Mouse (Mus musculus) kidney, postnatal 0 days (tissue): Measurements from ENCODE around the gene Pmepa1. TPM values are rescaled to one million over a fixed set of nuclear protein-coding genes. Genes with fewer than 3 reads are reported as not detected.

Experiments used
- ATAC-seq: fragments of 200-750 bp; cut with Nextera tagmentation; replicated peaks from 2 replicates; pipeline ENCODE4 v1.8.0; 2017; ENCODE audit warnings: low read depth, moderate number of reproducible peaks, moderate TSS enrichment, moderate library complexity; ENCODE audit not compliant: low FRiP score
- DNase-seq: peaks from one replicate; pipeline ENCODE4 v3.0.0-alpha.2; 2016; ENCODE audit warnings: low spot score
- H3K27ac ChIP-seq: fragments of 300-500 bp; sonication (generic); 2 replicates; pipeline ENCODE4 v1.5.1; 2014; ENCODE audit warnings: mild to moderate bottlenecking
- H3K27me3 ChIP-seq: fragments of 300-500 bp; sonication (generic); 2 replicates; pipeline ENCODE4 v1.6.1; 2014; ENCODE audit warnings: low read length, mixed read lengths; ENCODE audit not compliant: insufficient read depth
- H3K36me3 ChIP-seq: fragments of 300-500 bp; sonication (generic); 2 replicates; pipeline ENCODE4 v1.6.1; 2014; ENCODE audit warnings: low read length, mixed read lengths; ENCODE audit not compliant: insufficient read depth
- H3K4me1 ChIP-seq: fragments of 300-500 bp; sonication (generic); replicated peaks from 2 replicates; pipeline ENCODE4 v1.6.1; 2014; ENCODE audit warnings: antibody characterized with exemption, low read length, mixed read lengths; ENCODE audit not compliant: insufficient read depth
- H3K4me2 ChIP-seq: fragments of 300-500 bp; sonication (generic); 2 replicates; pipeline ENCODE4 v1.6.1; 2014; ENCODE audit warnings: mild to moderate bottlenecking, low read length, moderate library complexity, mixed read lengths
- H3K4me3 ChIP-seq: fragments of 300-500 bp; sonication (generic); replicated peaks from 2 replicates; pipeline ENCODE4 v1.5.1; 2014; ENCODE audit warnings: low read depth, low read length
- H3K9ac ChIP-seq: fragments of 300-500 bp; sonication (generic); 2 replicates; pipeline ENCODE4 v1.6.1; 2014; ENCODE audit warnings: low read depth, low read length
- H3K9me3 ChIP-seq: fragments of 300-500 bp; sonication (generic); replicated peaks from 2 replicates; pipeline ENCODE4 v1.6.1; 2016; ENCODE audit warnings: low read length, inconsistent platforms, mixed read lengths
- CTCF ChIP-seq: IDR thresholded peaks from 2 replicates; pipeline ENCODE4 v1.5.1; 2016; ENCODE audit warnings: antibody characterized with exemption, low read depth, mild to moderate bottlenecking, moderate library complexity
- WGBS: fragments of 180-500 bp; shearing (Covaris S2); extraction: QIAGEN DNeasy Blood & Tissue Kit; methylation state at CpG from one replicate; pipeline ENCODE4 v1.1.7; 2014; 5-methylcytosine and 5-hydroxymethylcytosine counted together
- polyA plus RNA-seq: library from polyadenylated mRNA; unstranded; fragments of >200 nt; fragmentation: Nextera tagmentation; extraction: Ambion mirVana; gene quantifications from 2 replicates; pipeline ENCODE4 v1.2.1, GENCODE M21; 2015

The Pmepa1 gene
- polyA plus RNA-seq, 1 experiment from 2014 or later = 5.8 TPM

- ATAC-seq (0 out of 2 replicates have a peak, but pooled peaks have one; percentile 27), DNase-seq (peak; percentile 89)
- Histone ChIP-seq H3K27ac (no peak overlapping the region), H3K4me1 (no peaks in the 10 kb centered on the region), H3K36me3 (no peaks in the 10 kb centered on the region), H3K27me3 (no peaks in the 10 kb centered on the region), H3K4me3 (no peak overlapping the region), H3K4me2 (no peak overlapping the region), H3K9ac (no peak overlapping the region), H3K9me3 (no peaks in the 10 kb centered on the region)
- TF ChIP-seq CTCF = peak; percentile 97
- 27% methylated on average over 26 of the region's 26 CpGs for WGBS
These were observed 90.0 kb downstream of the Pmepa1 start for GRCm38 (mm10) chr2:173186047-173186943.

DNA sequence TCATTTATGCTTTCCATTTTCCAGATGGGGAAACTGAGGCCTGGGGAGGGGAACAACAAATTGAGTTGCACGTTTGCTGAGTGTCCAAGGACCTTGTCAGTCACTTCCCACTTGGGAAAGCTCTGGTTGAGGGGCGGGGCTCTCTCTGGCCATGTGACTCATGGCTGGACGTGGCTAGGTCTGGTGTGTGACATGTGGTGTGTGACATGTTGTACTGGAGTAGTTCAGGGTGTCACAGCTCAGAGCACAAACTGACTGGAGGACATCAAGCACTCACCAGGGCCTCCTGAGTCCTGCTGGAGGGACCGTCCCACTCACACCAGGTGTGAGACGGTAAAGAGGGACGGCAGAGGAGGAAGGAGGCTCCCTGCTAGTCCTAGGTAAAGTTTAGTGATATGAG is 91.1 kb downstream of the Pmepa1 start:
- Histone ChIP-seq H3K27ac (no peak overlapping the region), H3K27me3 (no peaks in the 10 kb centered on the region), H3K4me3 (no peak overlapping the region), H3K4me1 (no peaks in the 10 kb centered on the region), H3K36me3 (no peaks in the 10 kb centered on the region), H3K9me3 (no peaks in the 10 kb centered on the region), H3K9ac (no peak overlapping the region), H3K4me2 (no peak overlapping the region)
- ATAC-seq (no peak), DNase-seq (no peak)
- TF ChIP-seq CTCF = no peak
- 67% methylated on average over 6 of the region's 6 CpGs for WGBS

- 59% methylated on average over 11 of the region's 11 CpGs for WGBS
- Histone ChIP-seq H3K4me2 (no peak overlapping the region), H3K9me3 (no peaks in the 10 kb centered on the region), H3K36me3 (no peaks in the 10 kb centered on the region), H3K27ac (no peak overlapping the region), H3K27me3 (no peaks in the 10 kb centered on the region), H3K4me1 (no peaks in the 10 kb centered on the region), H3K9ac (no peak overlapping the region), H3K4me3 (no peak overlapping the region)
- ATAC-seq (no peak), DNase-seq (no peak)
- TF ChIP-seq CTCF = no peak
These were observed 91.8 kb downstream of the Pmepa1 start for GRCm38 (mm10) chr2:173184475-173185080.

DNA sequence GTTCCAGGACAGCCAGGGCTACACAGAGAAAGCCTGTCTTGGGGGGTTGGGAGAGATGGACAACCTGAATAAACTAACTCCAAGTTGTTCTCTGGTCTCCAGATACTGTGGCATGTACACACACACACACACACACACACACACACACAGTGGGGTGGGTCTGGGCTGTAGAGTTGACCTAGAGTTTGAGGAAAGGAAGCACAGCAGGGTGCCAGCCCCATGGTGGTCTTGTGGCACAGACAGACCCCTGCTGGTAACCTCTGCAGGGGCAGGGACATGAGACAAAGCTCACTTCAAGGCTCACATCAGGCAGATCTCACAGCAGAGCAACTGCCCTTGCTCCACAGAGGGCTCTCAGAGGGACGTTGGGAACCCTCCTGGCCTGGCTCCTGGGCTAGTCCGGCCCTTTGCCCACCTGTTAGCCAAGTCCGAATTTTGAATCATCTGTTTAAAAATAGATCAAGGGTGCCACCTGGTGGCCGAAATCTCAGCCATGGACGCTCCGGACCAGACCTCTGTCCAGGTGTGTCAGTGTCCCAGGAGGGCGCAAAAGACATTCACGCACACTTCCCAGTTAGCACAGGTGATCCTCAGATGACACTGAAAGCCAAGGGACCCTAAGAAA is 92.4 kb downstream of the Pmepa1 start:
- ATAC-seq = 0 out of 2 replicates have a peak, but pooled peaks have one; percentile 31

DNA sequence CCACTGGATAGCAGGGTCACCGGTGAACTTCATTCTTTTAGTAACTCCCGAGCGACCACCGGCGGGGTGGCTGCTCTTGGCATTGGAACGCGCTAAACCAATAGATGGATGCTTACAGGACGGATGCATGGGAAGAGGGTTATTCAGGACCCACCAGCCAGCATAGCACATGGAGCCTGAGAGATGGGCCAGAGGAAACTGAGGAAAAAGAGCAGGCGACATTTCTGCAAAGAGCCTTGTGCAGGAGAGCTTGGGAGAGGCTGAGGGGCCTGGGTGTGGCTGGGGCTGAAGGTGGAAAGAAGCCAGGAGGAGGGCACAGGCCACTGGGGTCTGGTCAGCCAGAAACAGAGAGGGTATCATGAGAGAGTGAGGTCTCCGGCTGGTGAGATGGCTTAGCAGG is 93.0 kb downstream of the Pmepa1 start:
- no peaks in the 10 kb centered on the region for H3K9me3 ChIP-seq
- DNase-seq (no peak), ATAC-seq (no peak)
- no peaks in the 10 kb centered on the region for H3K4me1 ChIP-seq
- WGBS = 94% methylated on average over 10 of the region's 10 CpGs
- H3K4me2 ChIP-seq = no peak overlapping the region
- H3K9ac ChIP-seq = no peak overlapping the region
- no peak overlapping the region for H3K4me3 ChIP-seq
- no peaks in the 10 kb centered on the region for H3K36me3 ChIP-seq
- TF ChIP-seq CTCF = no peak
- H3K27ac ChIP-seq = no peak overlapping the region
- H3K27me3 ChIP-seq = no peaks in the 10 kb centered on the region

More for the DNA sequence above, 92.4 kb downstream of the Pmepa1 start:
- H3K27me3 ChIP-seq = no peaks in the 10 kb centered on the region
- no peaks in the 10 kb centered on the region for H3K9me3 ChIP-seq
- no peak overlapping the region for H3K9ac ChIP-seq
- peak; percentile 86 for TF ChIP-seq CTCF
- no peaks in the 10 kb centered on the region for H3K4me1 ChIP-seq
- peak; percentile 80 for DNase-seq
- no peak overlapping the region for H3K4me3 ChIP-seq
- no peaks in the 10 kb centered on the region for H3K36me3 ChIP-seq
- H3K27ac ChIP-seq = no peak overlapping the region
- no peak overlapping the region for H3K4me2 ChIP-seq
- 4% methylated on average over 8 of the region's 8 CpGs for WGBS

DNA sequence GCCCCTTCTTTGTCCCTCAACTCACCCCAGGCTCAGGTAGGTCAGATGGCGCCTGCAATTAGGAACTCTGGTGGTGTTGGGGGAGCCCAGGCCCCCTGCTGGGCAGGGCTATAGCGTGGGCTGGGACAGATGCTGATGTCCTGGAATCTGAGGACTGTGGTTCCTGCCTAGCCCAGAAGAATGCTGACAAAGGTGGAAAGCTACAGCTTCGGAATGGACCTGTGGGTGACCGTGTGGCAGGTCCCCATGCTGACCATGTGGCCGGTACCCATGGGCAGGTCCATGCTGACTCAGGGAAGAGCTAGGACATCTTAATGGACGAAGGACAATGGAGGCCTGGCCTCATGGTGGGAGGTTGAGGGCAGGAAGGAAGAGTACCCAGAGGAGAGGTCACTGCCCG is 93.5 kb downstream of the Pmepa1 start:
- DNase-seq = no peak
- 0 out of 2 replicates have a peak, but pooled peaks have one; percentile 23 for TF ChIP-seq CTCF
- Histone ChIP-seq H3K9me3 (no peaks in the 10 kb centered on the region), H3K27ac (no peak overlapping the region), H3K4me3 (no peak overlapping the region), H3K36me3 (no peaks in the 10 kb centered on the region), H3K4me1 (no peaks in the 10 kb centered on the region), H3K9ac (no peak overlapping the region), H3K4me2 (no peak overlapping the region), H3K27me3 (no peaks in the 10 kb centered on the region)
- ATAC-seq = no peak
- WGBS = 87% methylated on average over 7 of the region's 7 CpGs
